Mouse (Mus musculus) midbrain, postnatal 0 days (tissue): ENCODE measurements at regions not wholly inside any gene's neighbourhood (a gene's known extent, or its start where the extent isn't known, plus 50 kb on each side); places are given as distances from the start of the nearest gene placed in this dataset.

Source experiments
- ATAC-seq: fragments of 200-750 bp; cut with Nextera tagmentation; 2 replicates; pipeline ENCODE4 v1.8.0; 2017; ENCODE audit warnings: moderate number of reproducible peaks, mild to moderate bottlenecking, moderate TSS enrichment, moderate library complexity; ENCODE audit not compliant: low FRiP score
- DNase-seq: peaks from one replicate; pipeline ENCODE4 v3.0.0-alpha.2; 2015; ENCODE audit warnings: low spot score
- H3K27ac ChIP-seq: fragments of 300-500 bp; sonication (generic); 2 replicates; pipeline ENCODE4 v1.5.1; 2014; ENCODE audit warnings: low read depth, mild to moderate bottlenecking, low read length, mixed read lengths
- H3K27me3 ChIP-seq: fragments of 300-500 bp; sonication (generic); 2 replicates; pipeline ENCODE4 v1.6.1; 2014; ENCODE audit warnings: low read length, control low read depth, mixed read lengths; ENCODE audit not compliant: insufficient read depth
- H3K36me3 ChIP-seq: fragments of 300-500 bp; sonication (generic); 2 replicates; pipeline ENCODE4 v1.6.1; 2014; ENCODE audit warnings: low read length, control low read depth, mixed read lengths; ENCODE audit not compliant: insufficient read depth
- H3K4me1 ChIP-seq: fragments of 300-500 bp; sonication (generic); 2 replicates; pipeline ENCODE4 v1.6.1; 2014; ENCODE audit warnings: mild to moderate bottlenecking, control low read depth, antibody characterized with exemption, low read length, mixed read lengths; ENCODE audit not compliant: insufficient read depth
- H3K4me2 ChIP-seq: fragments of 300-500 bp; sonication (generic); 2 replicates; pipeline ENCODE4 v1.6.1; 2014; ENCODE audit warnings: low read depth, mild to moderate bottlenecking, low read length, mixed read lengths; ENCODE audit not compliant: poor library complexity, severe bottlenecking
- H3K4me3 ChIP-seq: fragments of 300-500 bp; sonication (generic); 2 replicates; pipeline ENCODE4 v1.5.1; 2014; ENCODE audit warnings: low read depth, mild to moderate bottlenecking, low read length, moderate library complexity
- H3K9ac ChIP-seq: fragments of 300-500 bp; sonication (generic); replicated peaks from 2 replicates; pipeline ENCODE4 v1.6.1; 2014; ENCODE audit warnings: mild to moderate bottlenecking, low read length, moderate library complexity, mixed read lengths; ENCODE audit not compliant: poor library complexity, severe bottlenecking
- H3K9me3 ChIP-seq: fragments of 300-500 bp; sonication (generic); 2 replicates; pipeline ENCODE4 v1.6.1; 2016; ENCODE audit warnings: low read length, control low read depth
- CTCF ChIP-seq: IDR thresholded peaks from 2 replicates; pipeline ENCODE4 v1.5.1; 2016; ENCODE audit warnings: antibody characterized with exemption, mild to moderate bottlenecking
- WGBS: fragments of 180-500 bp; shearing (Covaris S2); extraction: QIAGEN DNeasy Blood & Tissue Kit; methylation state at CpG from one replicate; pipeline ENCODE4 v1.1.7; 2014; 5-methylcytosine and 5-hydroxymethylcytosine counted together

GRCm38 (mm10) chr2:45903350-45903749 is 786.2 kb upstream of the Zeb2 start:
- TF ChIP-seq CTCF, result no peak
- no peak for DNase-seq

GRCm38 (mm10) chr2:45901892-45902291 is 784.7 kb upstream of the Zeb2 start:
- ATAC-seq (no peak), DNase-seq (no peak)
- Histone ChIP-seq H3K4me1 (no peaks in the 10 kb centered on the region), H3K9ac (no peak overlapping the region), H3K4me2 (no peak overlapping the region), H3K36me3 (no peaks in the 10 kb centered on the region), H3K27me3 (no peaks in the 10 kb centered on the region), H3K4me3 (no peak overlapping the region), H3K9me3 (no peaks in the 10 kb centered on the region), H3K27ac (no peak overlapping the region)
- TF ChIP-seq CTCF, result no peak
- WGBS, result 92% methylated on average over 4 of the region's 4 CpGs

More at GRCm38 (mm10) chr2:45903350-45903749, 786.2 kb upstream of the Zeb2 start:
- no peak overlapping the region for H3K9ac ChIP-seq
- ATAC-seq, result no peak
- no peaks in the 10 kb centered on the region for H3K4me1 ChIP-seq
- no peaks in the 10 kb centered on the region for H3K9me3 ChIP-seq
- WGBS, result 73% methylated on average over 1 of the region's 1 CpGs
- H3K36me3 ChIP-seq, result no peaks in the 10 kb centered on the region
- H3K27ac ChIP-seq, result no peak overlapping the region
- H3K4me2 ChIP-seq, result no peak overlapping the region
- H3K4me3 ChIP-seq, result no peak overlapping the region
- H3K27me3 ChIP-seq, result no peaks in the 10 kb centered on the region

GRCm38 (mm10) chr2:45884680-45885079 is 767.5 kb upstream of the Zeb2 start:
- no peak for ATAC-seq
- Histone ChIP-seq H3K27ac (no peak overlapping the region), H3K4me2 (no peak overlapping the region), H3K4me3 (no peak overlapping the region), H3K36me3 (no peaks in the 10 kb centered on the region), H3K4me1 (no peaks in the 10 kb centered on the region), H3K9ac (no peak overlapping the region), H3K27me3 (no peaks in the 10 kb centered on the region), H3K9me3 (no peaks in the 10 kb centered on the region)
- no peak for TF ChIP-seq CTCF
- DNase-seq, result no peak
- 89% methylated on average over 3 of the region's 3 CpGs for WGBS

- no peak overlapping the region for H3K9ac ChIP-seq
- H3K4me1 ChIP-seq, result no peaks in the 10 kb centered on the region
- no peak overlapping the region for H3K4me2 ChIP-seq
- H3K27me3 ChIP-seq, result no peaks in the 10 kb centered on the region
- DNase-seq, result no peak
- no peak overlapping the region for H3K4me3 ChIP-seq
- H3K27ac ChIP-seq, result no peak overlapping the region
- H3K9me3 ChIP-seq, result no peaks in the 10 kb centered on the region
- TF ChIP-seq CTCF, result no peak
- no peak for ATAC-seq
- no peaks in the 10 kb centered on the region for H3K36me3 ChIP-seq
These were observed 761.5 kb upstream of the Zeb2 start for GRCm38 (mm10) chr2:45878656-45879055.

- peak; percentile 10 for DNase-seq
- 84% methylated on average over 4 of the region's 4 CpGs for WGBS
- no peak for ATAC-seq
- Histone ChIP-seq H3K27me3 (no peaks in the 10 kb centered on the region), H3K36me3 (no peaks in the 10 kb centered on the region), H3K4me3 (no peak overlapping the region), H3K9me3 (no peaks in the 10 kb centered on the region), H3K9ac (no peak overlapping the region), H3K27ac (no peak overlapping the region), H3K4me2 (no peak overlapping the region), H3K4me1 (no peaks in the 10 kb centered on the region)
- TF ChIP-seq CTCF, result no peak
These were observed 742.7 kb upstream of the Zeb2 start for GRCm38 (mm10) chr2:45859901-45860331.

GRCm38 (mm10) chr2:45859445-45859844 is 742.2 kb upstream of the Zeb2 start:
- H3K9me3 ChIP-seq, result no peaks in the 10 kb centered on the region
- H3K9ac ChIP-seq, result no peak overlapping the region
- 88% methylated on average over 6 of the region's 6 CpGs for WGBS
- TF ChIP-seq CTCF, result no peak
- no peak overlapping the region for H3K4me2 ChIP-seq
- no peaks in the 10 kb centered on the region for H3K27me3 ChIP-seq
- H3K4me1 ChIP-seq, result no peaks in the 10 kb centered on the region
- no peak overlapping the region for H3K4me3 ChIP-seq
- ATAC-seq (no peak), DNase-seq (no peak)
- no peak overlapping the region for H3K27ac ChIP-seq
- H3K36me3 ChIP-seq, result no peaks in the 10 kb centered on the region
